Mouse (Mus musculus) adrenal gland, adult (tissue): ENCODE measurements around the gene Cflar.
"Not testable (repeated sequence)": the region's sequence is repeated elsewhere in the genome, so short reads cannot be mapped to it uniquely, and the experiment has no call there.

ENCODE experiments used
- DNase-seq, 2 experiments: peaks; one replicate each; pipeline ENCODE4 v3.0.0; 2022 to 2023; ENCODE audit warnings: low spot score in 1 of 2; ENCODE audit not compliant: inconsistent age in 2 of 2

Cflar gene

DNA sequence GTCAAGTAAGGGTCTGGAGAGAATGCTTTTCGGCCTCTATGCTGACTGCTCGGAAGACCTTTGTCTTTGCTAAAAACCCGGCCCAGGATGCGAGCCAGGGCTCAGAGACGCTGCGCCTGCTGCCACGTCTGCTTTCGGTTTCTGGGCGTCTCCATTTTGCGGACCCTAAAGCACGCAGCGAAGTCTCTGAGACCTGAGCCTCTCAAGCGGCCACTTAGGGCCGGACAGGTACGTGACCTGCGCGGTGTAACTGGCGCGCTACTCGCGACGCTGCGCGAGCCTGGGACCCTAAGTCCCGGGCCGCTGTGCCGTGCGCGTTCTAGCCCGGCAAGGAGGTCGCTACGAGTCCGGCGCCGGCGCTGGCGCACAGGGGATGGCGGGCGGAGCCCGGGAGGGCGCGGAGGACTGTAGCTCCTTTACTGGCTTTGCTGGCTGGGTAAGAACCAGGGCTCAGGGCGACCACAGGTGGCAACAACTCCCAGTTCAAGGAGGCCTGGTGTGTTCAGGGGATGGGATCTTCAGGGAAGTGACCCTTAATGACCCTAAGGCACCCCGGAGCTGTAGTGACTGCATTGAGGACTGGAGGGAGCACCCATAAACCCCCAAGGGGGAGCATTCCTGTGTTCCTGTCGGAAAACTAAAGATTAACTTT is at the start of gene Cflar:
Gene Cflar, plus strand, starts transcription at position 144 of the 652 bp plus-strand sequence.
- peak; percentile 80 to 93 for DNase-seq

DNA sequence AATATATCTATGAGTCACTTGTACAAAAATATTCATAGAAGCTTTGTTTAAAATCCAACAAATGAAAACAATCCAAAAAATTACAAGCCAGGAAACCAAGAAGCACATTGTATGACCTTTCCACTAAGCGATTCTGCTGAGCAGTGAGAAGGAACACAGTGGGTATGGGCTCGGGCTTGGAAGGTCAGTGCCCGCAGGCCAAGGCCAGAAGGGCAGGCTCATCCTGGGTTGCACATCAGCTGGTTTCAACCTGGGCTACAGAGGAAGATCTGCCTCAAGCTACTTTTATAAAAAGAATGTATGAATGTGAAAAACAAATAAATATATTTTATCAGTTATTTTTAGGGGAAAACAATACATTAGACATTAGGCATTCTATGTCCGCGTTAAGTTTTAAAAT is 48.6 kb upstream of the Cflar start:
- DNase-seq = peak; percentile 32 to 40

DNA sequence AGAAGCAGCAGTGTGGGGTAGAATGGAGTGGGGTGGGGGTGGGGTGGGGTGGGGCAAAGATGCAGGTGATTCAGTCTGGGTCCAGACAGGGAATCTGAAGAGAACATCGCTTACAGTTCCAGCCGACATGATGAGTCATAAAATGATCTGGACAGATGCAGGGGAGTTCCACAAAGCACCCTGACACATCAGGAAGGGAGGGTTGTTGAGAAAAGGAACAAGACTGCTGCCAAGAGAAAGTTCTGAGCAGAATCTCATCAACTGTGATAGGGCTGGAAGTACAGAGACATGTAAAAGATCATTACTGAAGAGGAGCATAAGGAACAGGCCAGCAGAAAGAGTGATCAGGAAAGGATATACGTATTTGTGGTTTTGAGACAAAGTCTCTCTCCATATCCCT is 47.9 kb upstream of the Cflar start:
- not testable (repeated sequence) for DNase-seq

GRCm38 (mm10) chr1:58668191-58668590 is 43.1 kb upstream of the Cflar start:
- DNase-seq = no peak

DNA sequence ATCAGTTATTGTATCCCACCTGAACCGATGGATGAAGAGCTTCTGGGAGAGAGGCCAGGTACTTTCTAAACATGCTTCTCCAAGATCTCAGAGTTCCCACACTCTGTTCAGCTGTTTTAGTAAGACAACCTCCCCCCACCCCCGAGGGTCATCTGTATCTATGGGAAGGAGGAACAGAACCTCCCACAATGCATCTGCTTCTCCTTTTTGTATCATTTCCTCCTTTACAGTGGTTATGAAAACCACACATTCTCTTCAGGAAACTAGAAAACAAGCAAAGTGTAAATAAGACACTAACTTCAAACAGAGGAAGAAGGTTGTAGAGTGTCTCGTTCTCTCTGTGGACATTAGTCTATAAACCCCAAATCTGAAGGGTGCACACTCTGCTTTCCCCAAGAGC is 41.7 kb upstream of the Cflar start:
- DNase-seq = not testable (repeated sequence)

DNA sequence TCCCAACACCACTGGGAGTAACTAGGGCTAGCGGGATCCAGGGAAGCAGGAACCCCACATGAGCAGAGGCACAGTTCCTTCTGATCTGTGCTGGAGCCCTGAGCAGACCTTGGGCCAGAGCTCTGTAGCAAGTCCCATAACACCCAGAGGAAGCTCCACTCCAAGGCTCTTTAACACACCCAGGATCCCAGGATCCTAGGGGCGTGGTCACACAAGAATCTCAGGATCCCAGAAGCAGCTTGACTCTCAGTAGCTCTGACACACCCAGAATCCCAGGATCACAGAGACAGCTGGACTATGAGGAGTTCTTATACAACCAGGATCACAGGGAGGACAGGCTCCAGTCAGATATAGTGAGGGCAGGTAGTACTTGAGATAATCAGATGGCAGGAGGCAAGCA is 39.2 kb upstream of the Cflar start:
- DNase-seq = no peak

- DNase-seq = no peak
Observed at GRCm38 (mm10) chr1:58675011-58675410, 36.3 kb upstream of the Cflar start.

DNA sequence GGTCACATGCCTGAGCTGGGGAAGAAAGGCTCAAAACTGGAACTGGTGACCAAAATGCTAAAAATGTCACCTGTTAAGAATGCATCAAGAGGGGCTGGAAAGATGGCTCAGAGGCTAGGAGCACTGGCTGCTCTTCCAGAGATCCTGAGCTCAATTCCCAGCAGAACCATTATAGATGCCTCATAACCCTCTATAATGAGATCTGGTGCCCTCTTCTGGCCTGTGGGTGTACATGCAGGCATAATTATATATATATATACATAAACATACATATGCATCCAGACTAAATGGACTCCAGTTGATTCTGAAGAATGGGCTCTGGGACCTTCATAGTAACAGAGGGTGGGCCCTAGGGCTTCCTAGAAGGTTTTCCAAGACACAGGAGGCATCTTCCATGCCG is 33.7 kb upstream of the Cflar start:
- DNase-seq = peak in 1 of 2 experiments; percentile 72

GRCm38 (mm10) chr1:58678412-58678811 is 32.9 kb upstream of the Cflar start:
- DNase-seq = not testable (repeated sequence)

DNA sequence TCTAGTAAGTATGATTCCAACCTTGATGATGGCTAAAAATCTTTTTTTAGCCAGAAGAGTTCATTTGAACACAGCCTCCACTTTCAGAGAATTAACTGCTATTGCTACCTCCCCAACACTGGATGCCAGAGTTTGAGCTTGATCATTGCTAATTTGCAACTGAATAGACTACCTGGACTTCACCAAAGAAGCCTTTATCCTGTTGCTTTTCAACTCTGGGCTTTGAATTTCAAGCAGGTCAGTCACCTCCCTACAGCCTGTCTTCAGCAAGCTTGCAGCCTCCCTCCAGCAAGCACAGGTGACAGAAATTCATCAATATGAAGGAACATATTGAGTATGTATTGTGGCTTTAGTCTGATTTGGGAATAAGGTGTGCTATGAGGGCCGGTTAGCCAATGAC is 21.9 kb upstream of the Cflar start:
- no peak for DNase-seq

GRCm38 (mm10) chr1:58690006-58690744 is 21.1 kb upstream of the Cflar start:
- DNase-seq = no peak

DNA sequence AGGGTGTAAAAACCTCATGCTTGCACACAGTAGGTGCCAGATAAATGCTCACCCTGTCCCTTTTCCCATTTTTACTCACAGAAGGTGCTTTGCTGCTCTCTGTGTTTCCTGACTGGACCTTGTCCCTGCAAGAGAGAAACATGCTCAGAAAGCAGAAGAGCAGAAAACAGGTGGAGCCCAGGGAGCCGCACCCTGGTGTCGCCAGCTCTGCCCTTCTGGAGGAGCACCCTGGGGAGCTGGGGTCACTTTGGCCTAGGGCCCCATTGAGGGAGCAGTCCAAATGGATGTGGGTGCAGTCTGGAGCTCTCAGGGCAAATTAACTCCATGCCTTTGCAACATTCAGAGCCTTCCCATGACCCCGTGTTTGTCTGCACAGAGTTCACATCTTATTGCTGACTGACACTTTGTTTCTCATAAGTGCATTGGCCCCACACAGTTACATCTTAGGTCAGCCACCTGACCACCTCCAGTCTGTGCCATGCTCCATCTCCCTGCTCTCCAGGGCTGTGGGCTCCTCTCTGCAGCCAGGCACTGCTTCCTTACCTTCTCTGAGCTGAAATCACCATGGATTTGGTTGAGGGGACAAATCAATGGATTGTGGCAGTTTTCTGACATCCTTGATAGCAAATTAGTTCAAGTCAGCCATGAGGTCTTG is 20.3 kb upstream of the Cflar start:
- DNase-seq = not testable (repeated sequence)

- DNase-seq = not testable (repeated sequence)
Observed at GRCm38 (mm10) chr1:58691718-58692117, 19.6 kb upstream of the Cflar start.

DNA sequence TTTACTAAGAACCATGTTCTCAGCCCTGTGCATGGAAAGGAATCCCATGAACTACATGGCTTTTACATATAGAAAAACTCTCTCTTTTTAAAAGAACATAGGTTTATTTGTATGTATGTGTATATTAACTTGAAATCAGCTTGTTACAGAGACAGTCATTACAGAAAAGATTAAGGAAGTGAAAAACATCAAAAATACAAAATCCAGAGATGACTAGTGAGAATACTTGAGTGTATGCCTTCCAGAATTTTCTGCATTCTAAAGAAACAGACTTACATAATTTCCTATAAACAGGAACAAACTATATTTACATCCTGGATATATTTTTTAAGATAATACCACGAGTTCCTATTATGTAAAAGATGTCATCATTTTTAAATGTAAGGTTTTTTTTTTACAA is 17.6 kb upstream of the Cflar start:
- DNase-seq = no peak

- DNase-seq = not testable (repeated sequence)
Observed at GRCm38 (mm10) chr1:58695810-58696209, 15.5 kb upstream of the Cflar start, which contains the start of gene Als2cr12. Gene Als2cr12, minus strand, starts transcription at chr1:58695989.

DNA sequence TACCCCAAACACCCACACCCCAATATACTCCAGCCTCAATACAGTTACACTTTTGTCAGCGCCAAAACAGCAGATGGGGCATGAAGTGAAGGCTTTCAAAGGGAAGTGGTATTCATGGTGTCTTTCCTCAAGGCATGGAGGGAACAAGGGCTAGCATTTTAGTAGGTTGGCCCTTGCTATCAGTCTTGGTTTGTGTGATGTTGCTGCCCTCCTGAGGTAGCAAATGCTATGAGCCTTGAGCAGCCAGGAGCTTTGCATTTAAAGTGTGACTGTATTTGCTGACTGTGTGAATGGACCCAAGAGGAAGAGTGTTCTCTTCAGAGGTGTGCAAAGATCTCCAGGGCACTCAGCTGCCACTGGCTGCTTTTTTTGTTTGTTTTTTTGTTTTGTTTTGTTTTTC is 13.7 kb upstream of the Cflar start:
- peak in 1 of 2 experiments; percentile 47 for DNase-seq

DNA sequence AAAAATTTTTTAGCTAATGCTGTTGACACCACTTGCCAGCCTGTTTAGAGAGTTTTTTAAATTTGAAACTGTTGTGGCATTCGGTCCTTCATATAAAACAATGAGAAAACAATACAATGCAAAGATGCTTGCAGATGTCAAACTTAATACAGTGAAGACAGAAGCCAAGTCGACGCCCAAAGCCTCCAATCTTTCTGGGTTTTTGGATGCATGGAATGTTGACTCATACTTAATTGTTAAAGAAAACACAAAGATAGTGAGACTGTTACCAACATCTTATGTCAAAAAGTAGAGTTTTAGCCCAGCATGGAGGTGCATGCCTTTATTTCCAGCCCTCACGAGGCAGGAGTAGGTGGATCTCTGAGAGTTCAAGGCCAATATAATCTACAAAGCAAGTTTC is 12.5 kb upstream of the Cflar start:
- no peak for DNase-seq

DNA sequence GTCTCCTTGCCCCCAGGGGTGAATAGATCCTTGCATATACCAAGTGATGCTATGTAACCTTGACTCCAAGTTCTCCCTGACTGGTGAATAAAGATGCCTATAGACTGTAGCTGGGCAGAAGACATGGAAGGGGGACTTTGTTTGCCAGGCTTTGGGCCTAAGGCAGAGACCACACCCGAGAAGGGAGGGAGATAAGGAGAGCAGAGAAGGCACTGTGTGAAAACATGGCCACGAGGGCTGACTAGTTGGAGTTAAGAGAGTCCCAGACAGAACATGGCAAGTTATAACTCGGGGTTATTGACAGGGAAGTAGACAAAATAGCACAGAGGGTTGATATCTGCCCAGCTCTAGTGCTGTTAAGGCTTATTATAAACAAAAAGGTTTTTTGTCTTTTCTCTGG is 11.3 kb upstream of the Cflar start:
- DNase-seq = no peak

GRCm38 (mm10) chr1:58700580-58701162 is 10.6 kb upstream of the Cflar start:
- not testable (repeated sequence) for DNase-seq

GRCm38 (mm10) chr1:58710043-58710442 is 1.3 kb upstream of the Cflar start:
- DNase-seq = peak in 1 of 2 experiments; percentile 24

GRCm38 (mm10) chr1:58710711-58711364 is 470 bp upstream of the Cflar start:
- no peak for DNase-seq
